Mouse (Mus musculus) lung, postnatal 0 days (tissue): Measurements from ENCODE around the gene Ccl28. TPM values are rescaled to one million over a fixed set of nuclear protein-coding genes. Genes with fewer than 3 reads are reported as not detected.

Experiments
- ATAC-seq: fragments of 200-750 bp; cut with Nextera tagmentation; 2 replicates; pipeline ENCODE4 v1.8.0; 2017; ENCODE audit warnings: moderate library complexity
- DNase-seq: peaks from one replicate; pipeline ENCODE4 v3.0.0-alpha.2; 2016; ENCODE audit warnings: low spot score
- H3K27ac ChIP-seq: fragments of 300-500 bp; sonication (generic); 2 replicates; pipeline ENCODE4 v1.5.1; 2014; ENCODE audit warnings: antibody characterized with exemption, mild to moderate bottlenecking, low read length, mixed read lengths
- H3K27me3 ChIP-seq: fragments of 300-500 bp; sonication (generic); replicated peaks from 2 replicates; pipeline ENCODE4 v1.6.1; 2014; ENCODE audit warnings: low read length, mixed read lengths; ENCODE audit not compliant: insufficient read depth
- H3K36me3 ChIP-seq: fragments of 300-500 bp; sonication (generic); 2 replicates; pipeline ENCODE4 v1.6.1; 2014; ENCODE audit warnings: low read length, mixed read lengths; ENCODE audit not compliant: insufficient read depth
- H3K4me1 ChIP-seq: fragments of 300-500 bp; sonication (generic); 2 replicates; pipeline ENCODE4 v1.6.1; 2014; ENCODE audit warnings: antibody characterized with exemption, low read depth, low read length, mixed read lengths; ENCODE audit not compliant: insufficient read depth
- H3K4me2 ChIP-seq: fragments of 300-500 bp; sonication (generic); replicated peaks from 2 replicates; pipeline ENCODE4 v1.6.1; 2014; ENCODE audit warnings: low read depth, mild to moderate bottlenecking, low read length, moderate library complexity, mixed read lengths
- H3K4me3 ChIP-seq: fragments of 300-500 bp; sonication (generic); 2 replicates; pipeline ENCODE4 v1.5.1; 2014; ENCODE audit warnings: low read depth, low read length
- H3K9ac ChIP-seq: fragments of 300-500 bp; sonication (generic); replicated peaks from 2 replicates; pipeline ENCODE4 v1.6.1; 2014; ENCODE audit warnings: low read depth, mild to moderate bottlenecking
- H3K9me3 ChIP-seq: fragments of 300-500 bp; sonication (generic); 2 replicates; pipeline ENCODE4 v1.6.1; 2016; ENCODE audit warnings: low read length, mixed read lengths
- CTCF ChIP-seq: IDR thresholded peaks from 2 replicates; pipeline ENCODE4 v1.5.1; 2016; ENCODE audit warnings: antibody characterized with exemption, mild to moderate bottlenecking
- EP300 ChIP-seq: IDR thresholded peaks from 2 replicates; pipeline ENCODE4 v1.6.1; 2016; ENCODE audit warnings: antibody characterized with exemption, mild to moderate bottlenecking, control low read depth
- WGBS: fragments of 180-500 bp; shearing (Covaris S2); extraction: QIAGEN DNeasy Blood & Tissue Kit; methylation state at CpG from one replicate; pipeline ENCODE4 v1.1.7; 2014; 5-methylcytosine and 5-hydroxymethylcytosine counted together
- polyA plus RNA-seq: library from polyadenylated mRNA; unstranded; fragments of >200 nt; fragmentation: Nextera tagmentation; extraction: Ambion mirVana; gene quantifications from 2 replicates; pipeline ENCODE4 v1.2.1, GENCODE M21; 2015

Gene Ccl28
- polyA plus RNA-seq, 1 experiment from 2014 or later, result 0.17 TPM

DNA sequence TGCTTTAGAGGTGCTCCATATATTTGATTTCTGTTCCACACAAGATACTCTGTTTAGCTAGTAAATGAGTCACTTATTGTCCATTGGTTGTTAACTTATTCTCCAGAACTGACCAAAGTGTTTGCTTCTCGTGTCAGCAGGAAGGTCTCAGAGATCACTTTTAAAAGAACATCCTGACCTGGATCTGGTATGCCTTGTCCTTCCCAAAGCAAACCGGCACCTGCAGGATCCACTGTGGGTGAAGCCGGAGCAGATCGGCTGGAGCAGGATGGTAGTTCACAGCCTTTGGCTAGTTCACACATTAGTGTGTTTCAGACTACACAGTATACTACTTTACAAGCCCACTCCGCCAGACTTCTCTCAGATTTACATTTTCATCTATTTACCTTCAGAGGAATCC is 14.8 kb downstream of the Ccl28 start:
- Histone ChIP-seq H3K9ac (no peak overlapping the region), H3K36me3 (no peaks in the 10 kb centered on the region), H3K4me1 (no peaks in the 10 kb centered on the region), H3K4me3 (no peak overlapping the region), H3K9me3 (no peaks in the 10 kb centered on the region), H3K4me2 (no peak overlapping the region), H3K27ac (no peak overlapping the region), H3K27me3 (no peaks in the 10 kb centered on the region)
- no peak for TF ChIP-seq EP300
- ATAC-seq (no peak), DNase-seq (no peak)
- 79% methylated on average over 5 of the region's 5 CpGs for WGBS

GRCm38 (mm10) chr13:119639302-119639701 is 15.7 kb downstream of the Ccl28 start:
- no peak for DNase-seq
- 65% methylated on average over 5 of the region's 5 CpGs for whole genome bisulfite sequencing
- TF ChIP-seq EP300 (no peak), CTCF (no peak)
- Histone ChIP-seq H3K4me1 (no peaks in the 10 kb centered on the region), H3K4me2 (no peak overlapping the region), H3K27me3 (no peaks in the 10 kb centered on the region), H3K27ac (no peak overlapping the region), H3K9me3 (no peaks in the 10 kb centered on the region), H3K4me3 (no peak overlapping the region), H3K36me3 (no peaks in the 10 kb centered on the region), H3K9ac (no peak overlapping the region)
- ATAC-seq, result no peak

GRCm38 (mm10) chr13:119640504-119640903 is 16.9 kb downstream of the Ccl28 start:
- H3K9me3 ChIP-seq, result no peaks in the 10 kb centered on the region
- H3K9ac ChIP-seq, result no peak overlapping the region
- 36% methylated on average over 4 of the region's 4 CpGs for WGBS
- DNase-seq (peak; percentile 67), ATAC-seq (no peak)
- H3K4me2 ChIP-seq, result no peak overlapping the region
- H3K36me3 ChIP-seq, result no peaks in the 10 kb centered on the region
- H3K27me3 ChIP-seq, result no peaks in the 10 kb centered on the region
- H3K4me3 ChIP-seq, result no peak overlapping the region
- peak; percentile 73 for TF ChIP-seq CTCF
- no peak for TF ChIP-seq EP300
- no peak overlapping the region for H3K27ac ChIP-seq
- H3K4me1 ChIP-seq, result no peaks in the 10 kb centered on the region

DNA sequence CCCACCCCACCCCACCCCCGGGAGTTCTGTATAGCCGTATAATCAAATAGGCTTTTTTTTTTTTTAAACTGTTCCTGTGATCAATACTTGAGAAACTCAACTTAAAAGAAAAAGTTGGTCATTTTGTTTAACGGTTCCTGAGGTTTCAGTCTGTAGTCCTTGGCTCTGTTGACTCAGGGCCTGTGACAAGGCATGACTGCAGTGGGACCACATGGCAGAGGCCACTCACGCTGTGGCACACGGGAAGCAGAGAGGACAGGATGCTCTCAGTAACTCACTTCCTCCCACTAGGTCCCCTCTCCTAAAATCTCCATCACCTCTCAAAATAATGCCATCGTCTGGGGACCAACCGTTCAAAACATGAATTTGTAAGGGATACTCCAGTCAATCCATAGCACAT is 17.5 kb downstream of the Ccl28 start:
- H3K4me3 ChIP-seq, result no peak overlapping the region
- H3K27ac ChIP-seq, result no peak overlapping the region
- no peak for TF ChIP-seq CTCF
- DNase-seq (no peak), ATAC-seq (no peak)
- H3K27me3 ChIP-seq, result no peaks in the 10 kb centered on the region
- no peak overlapping the region for H3K9ac ChIP-seq
- no peaks in the 10 kb centered on the region for H3K4me1 ChIP-seq
- H3K36me3 ChIP-seq, result no peaks in the 10 kb centered on the region
- H3K9me3 ChIP-seq, result no peaks in the 10 kb centered on the region
- H3K4me2 ChIP-seq, result no peak overlapping the region
- WGBS, result 63% methylated on average over 7 of the region's 7 CpGs

GRCm38 (mm10) chr13:119644769-119645168 is 21.1 kb downstream of the Ccl28 start:
- H3K4me3 ChIP-seq, result no peak overlapping the region
- H3K27ac ChIP-seq, result no peak overlapping the region
- TF ChIP-seq EP300, result no peak
- TF ChIP-seq CTCF, result no peak
- no peaks in the 10 kb centered on the region for H3K36me3 ChIP-seq
- no peak overlapping the region for H3K4me2 ChIP-seq
- H3K9me3 ChIP-seq, result no peaks in the 10 kb centered on the region
- 65% methylated on average over 5 of the region's 5 CpGs for WGBS
- H3K4me1 ChIP-seq, result no peaks in the 10 kb centered on the region
- DNase-seq (no peak), ATAC-seq (no peak)
- H3K27me3 ChIP-seq, result no peaks in the 10 kb centered on the region
- H3K9ac ChIP-seq, result no peak overlapping the region

DNA sequence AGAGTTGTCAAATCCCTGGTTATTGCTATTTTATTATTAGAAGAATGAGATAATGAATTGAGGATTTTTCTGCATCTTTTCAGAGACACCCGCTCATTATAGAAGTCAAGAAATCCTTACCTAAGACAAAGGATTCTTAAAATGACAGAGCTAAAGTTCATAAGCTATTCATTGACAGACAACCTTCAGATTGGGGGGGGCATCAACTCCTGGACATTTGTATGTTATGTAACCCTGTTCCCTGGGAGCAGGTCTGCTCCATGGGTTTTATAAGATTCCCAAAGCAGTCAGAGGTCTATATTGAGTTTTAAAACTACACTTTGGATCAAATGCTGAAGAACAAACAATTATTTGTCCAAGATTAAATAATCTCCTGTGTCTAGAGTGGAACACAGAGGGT is 22.9 kb downstream of the Ccl28 start:
- no peaks in the 10 kb centered on the region for H3K27me3 ChIP-seq
- 98% methylated on average over 1 of the region's 1 CpGs for WGBS

More for the DNA sequence above, 22.9 kb downstream of the Ccl28 start:
- Histone ChIP-seq H3K9me3 (no peaks in the 10 kb centered on the region), H3K9ac (no peak overlapping the region), H3K36me3 (no peaks in the 10 kb centered on the region), H3K4me3 (no peak overlapping the region), H3K4me2 (no peak overlapping the region), H3K4me1 (no peaks in the 10 kb centered on the region), H3K27ac (no peak overlapping the region)
- TF ChIP-seq EP300 (no peak), CTCF (no peak)
- DNase-seq (no peak), ATAC-seq (no peak)
